Mouse (Mus musculus): Measurements from ENCODE around the gene Rps10. TPM values are rescaled to one million over a fixed set of nuclear protein-coding genes. Genes with fewer than 3 reads are reported as not detected.
A peak's percentile ranks its signal among the peaks of the same experiment; 100 is the strongest.

Gene Rps10
- polyA plus RNA-seq (2014; fragmentation: Nextera tagmentation; extraction: Ambion mirVana): 1,138 and 1,235 TPM in 2 replicates

GRCm38 (mm10) chr17:27636132-27637020, at the start of gene Rps10:
Gene Rps10, minus strand, starts transcription at chr17:27636669.
- Histone ChIP-seq H3K9me3 (ENCODE audit: control insufficient read depth, low read length) (no peaks in the 10 kb centered on the region), H3K4me1 (replicated peaks; ENCODE audit: control insufficient read depth, insufficient read depth, low read length) (peaks cover 31% of the 10 kb centered on the region)

DNA sequence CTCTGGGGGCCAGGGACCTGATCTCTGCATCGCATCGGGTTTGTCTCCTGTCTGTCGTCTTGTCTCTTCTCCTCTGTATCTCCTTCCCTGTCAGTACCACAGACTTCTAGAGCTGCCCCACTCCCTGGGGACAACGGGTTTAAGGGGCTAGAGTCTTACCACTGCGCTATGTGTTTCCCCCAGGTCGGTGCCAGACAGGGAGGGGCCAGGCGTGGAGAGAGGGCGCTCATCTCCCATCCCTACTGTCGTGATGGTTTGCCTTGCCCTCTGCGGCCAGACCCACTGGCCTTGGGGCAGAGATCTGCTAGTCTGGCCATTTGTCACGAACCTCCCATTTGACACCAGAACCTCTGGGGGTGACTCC, 49.1 kb upstream of the Rps10 start:
- Histone ChIP-seq H3K9ac (ENCODE audit: low read depth, low read length) (no peak overlapping the region), H3K27me3 (replicated peaks; ENCODE audit: control insufficient read depth, insufficient read depth, low read length) (peaks cover 59% of the 10 kb centered on the region), H3K36me3 (ENCODE audit: control insufficient read depth, insufficient read depth, low read length) (no peaks in the 10 kb centered on the region), H3K4me1 (replicated peaks; ENCODE audit: control insufficient read depth, insufficient read depth, low read length) (peaks cover 7% of the 10 kb centered on the region; the same call in 1 of the 2 replicates), H3K4me3 (ENCODE audit: low read depth, low read length) (peak overlapping the region; percentile 46), H3K9me3 (ENCODE audit: control insufficient read depth, low read length) (no peaks in the 10 kb centered on the region), H3K27ac (ENCODE audit: low read depth, low read length) (no peak overlapping the region), H3K4me2 (peak overlapping the region; percentile 77)
- no peak for DNase-seq (ENCODE audit: low spot score)
- no peak for ATAC-seq (replicated peaks; ENCODE audit: low FRiP score)
- WGBS: 3% methylated on average over 11 of the region's 11 CpGs

More at GRCm38 (mm10) chr17:27636132-27637020, at the start of gene Rps10:
- H3K4me2 ChIP-seq: peak within 1 kb of the TSS; percentile 89
- peak within 1 kb of the TSS; percentile 69 for H3K27ac ChIP-seq (ENCODE audit: low read depth, low read length)
- peak within 1 kb of the TSS; percentile 75 for H3K4me3 ChIP-seq (ENCODE audit: low read depth, low read length)
- no peak for ATAC-seq (replicated peaks; ENCODE audit: low FRiP score)
- 46% methylated on average over 18 of the region's 18 CpGs for WGBS
- peaks cover 26% of the 10 kb centered on the region for H3K36me3 ChIP-seq (ENCODE audit: control insufficient read depth, insufficient read depth, low read length)
- H3K27me3 ChIP-seq (replicated peaks; ENCODE audit: control insufficient read depth, insufficient read depth, low read length): no peaks in the 10 kb centered on the region
- no peak for DNase-seq (ENCODE audit: low spot score)
- H3K9ac ChIP-seq (ENCODE audit: low read depth, low read length): peak within 1 kb of the TSS; percentile 91; the same call in 1 of the 2 replicates

DNA sequence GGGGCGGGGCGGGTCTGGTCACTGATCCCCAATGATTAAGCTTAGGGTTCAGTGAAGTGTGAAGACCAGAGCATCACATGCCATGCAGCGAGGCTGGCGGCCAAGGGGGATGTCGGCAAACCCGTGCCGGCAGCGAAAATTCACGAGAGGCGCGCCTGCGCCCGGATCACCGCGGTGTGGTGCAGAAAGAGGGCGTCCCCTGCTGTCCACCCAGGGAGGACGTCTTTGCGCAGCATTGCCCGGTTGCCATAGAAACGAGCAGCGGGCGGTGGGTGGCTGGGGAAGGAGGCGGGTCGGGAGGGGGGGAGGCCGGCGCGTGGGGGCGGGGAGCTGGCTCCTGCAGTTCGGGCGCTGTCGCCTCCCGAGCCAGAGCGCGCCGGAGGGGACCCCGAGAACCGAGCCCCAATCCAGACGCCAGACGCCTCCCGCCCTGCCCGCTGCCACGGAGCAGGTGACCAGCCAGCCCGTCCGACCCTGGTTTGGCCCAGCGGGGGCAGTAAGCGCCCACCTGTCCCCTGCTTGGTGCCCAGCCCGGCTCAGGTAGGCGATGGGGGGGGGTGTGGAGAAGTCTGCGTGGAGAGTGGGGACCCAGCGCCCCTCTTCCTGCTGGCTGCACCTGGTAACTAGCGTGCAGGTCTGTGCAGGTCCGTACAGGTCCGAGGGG, 48.5 kb upstream of the Rps10 start:
- Histone ChIP-seq H3K27me3 (replicated peaks; ENCODE audit: control insufficient read depth, insufficient read depth, low read length) (peaks cover 59% of the 10 kb centered on the region), H3K4me2 (peak overlapping the region; percentile 77), H3K9ac (ENCODE audit: low read depth, low read length) (no peak overlapping the region), H3K4me1 (replicated peaks; ENCODE audit: control insufficient read depth, insufficient read depth, low read length) (peaks cover 7% of the 10 kb centered on the region; the same call in 1 of the 2 replicates), H3K27ac (ENCODE audit: low read depth, low read length) (no peak overlapping the region), H3K9me3 (ENCODE audit: control insufficient read depth, low read length) (no peaks in the 10 kb centered on the region), H3K36me3 (ENCODE audit: control insufficient read depth, insufficient read depth, low read length) (no peaks in the 10 kb centered on the region), H3K4me3 (ENCODE audit: low read depth, low read length) (peak overlapping the region; percentile 46)
- ATAC-seq (replicated peaks; ENCODE audit: low FRiP score) (no peak), DNase-seq (ENCODE audit: low spot score) (no peak)
- WGBS: 1% methylated on average over 47 of the region's 53 CpGs

DNA sequence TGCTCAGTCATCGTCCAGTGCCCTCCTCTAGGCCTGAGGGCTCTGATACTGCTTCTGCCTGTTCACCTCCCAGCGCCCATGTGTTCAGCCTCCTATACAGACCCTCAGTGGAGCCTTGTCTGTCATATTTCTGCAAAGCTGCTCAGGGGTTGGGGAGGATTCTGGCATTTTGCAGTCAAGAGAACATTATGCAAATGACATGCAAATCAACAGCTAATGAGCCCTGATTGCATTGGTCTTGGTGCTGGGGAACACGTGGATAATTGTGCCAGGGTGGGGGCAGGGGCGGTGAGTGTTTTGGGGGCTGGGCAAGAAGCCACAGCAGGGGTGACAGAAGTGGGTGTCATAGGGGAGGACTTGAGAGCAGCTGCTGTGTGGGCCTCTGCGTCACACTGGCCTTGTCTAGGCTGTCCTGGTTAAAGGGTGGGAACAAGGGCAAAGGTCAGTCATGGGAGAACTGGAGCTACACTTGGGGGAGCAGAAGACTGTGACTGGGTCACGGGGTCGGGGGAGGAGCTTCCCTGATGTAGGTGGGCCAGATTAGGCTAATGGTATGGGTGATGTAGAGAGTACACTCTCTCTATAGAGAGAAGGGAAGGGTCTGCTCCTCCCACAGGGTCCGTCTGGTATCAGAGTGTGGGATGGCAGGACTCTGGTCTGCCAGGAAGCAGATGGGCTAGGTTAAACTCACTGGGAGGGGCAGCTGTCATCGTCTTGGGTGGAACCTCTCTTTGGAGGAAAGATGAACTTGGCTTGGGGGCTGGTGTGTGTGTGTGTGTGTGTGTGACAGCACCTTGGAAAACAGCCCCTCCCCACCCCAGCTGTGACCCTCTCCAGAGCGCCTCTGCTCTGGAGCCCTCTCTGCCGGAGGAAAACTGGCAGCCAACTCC, 42.7 kb upstream of the Rps10 start:
- WGBS: 47% methylated on average over 11 of the region's 11 CpGs
- no peaks in the 10 kb centered on the region for H3K9me3 ChIP-seq (ENCODE audit: control insufficient read depth, low read length)
- DNase-seq (ENCODE audit: low spot score): no peak
- ATAC-seq (replicated peaks; ENCODE audit: low FRiP score): no peak
- H3K27me3 ChIP-seq (replicated peaks; ENCODE audit: control insufficient read depth, insufficient read depth, low read length): peaks cover 16% of the 10 kb centered on the region
- no peak overlapping the region for H3K27ac ChIP-seq (ENCODE audit: low read depth, low read length)
- H3K4me3 ChIP-seq (ENCODE audit: low read depth, low read length): no peak overlapping the region
- no peak overlapping the region for H3K4me2 ChIP-seq
- no peak overlapping the region for H3K9ac ChIP-seq (ENCODE audit: low read depth, low read length)
- H3K36me3 ChIP-seq (ENCODE audit: control insufficient read depth, insufficient read depth, low read length): no peaks in the 10 kb centered on the region
- H3K4me1 ChIP-seq (replicated peaks; ENCODE audit: control insufficient read depth, insufficient read depth, low read length): peaks cover 8% of the 10 kb centered on the region; the same call in 1 of the 2 replicates

DNA sequence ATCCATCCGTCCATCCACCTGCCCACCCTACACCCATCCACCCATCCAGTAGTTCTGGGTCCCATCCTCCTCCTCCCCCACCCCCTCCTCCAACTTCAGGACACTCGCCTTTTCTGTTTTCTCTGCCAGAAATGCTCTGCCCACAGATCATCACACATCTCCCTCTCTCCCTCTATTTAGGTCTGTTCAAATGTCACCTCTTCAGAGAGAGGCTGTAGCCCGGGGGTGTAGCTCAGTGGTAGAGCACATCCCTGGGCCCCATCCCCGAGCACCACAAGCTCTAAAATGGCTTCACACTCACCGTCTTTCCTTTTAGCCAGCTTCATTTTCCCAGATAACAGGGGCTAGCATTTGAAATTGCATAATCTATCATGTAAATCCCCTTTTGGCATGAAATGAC, 41.3 kb upstream of the Rps10 start:
- Histone ChIP-seq H3K9me3 (ENCODE audit: control insufficient read depth, low read length) (no peaks in the 10 kb centered on the region), H3K27me3 (replicated peaks; ENCODE audit: control insufficient read depth, insufficient read depth, low read length) (peaks cover 2% of the 10 kb centered on the region), H3K36me3 (ENCODE audit: control insufficient read depth, insufficient read depth, low read length) (no peaks in the 10 kb centered on the region), H3K4me1 (replicated peaks; ENCODE audit: control insufficient read depth, insufficient read depth, low read length) (peaks cover 8% of the 10 kb centered on the region; the same call in 1 of the 2 replicates), H3K4me3 (ENCODE audit: low read depth, low read length) (no peak overlapping the region), H3K9ac (ENCODE audit: low read depth, low read length) (no peak overlapping the region), H3K27ac (ENCODE audit: low read depth, low read length) (no peak overlapping the region), H3K4me2 (no peak overlapping the region)
- no peak for DNase-seq (ENCODE audit: low spot score)
- 78% methylated on average over 5 of the region's 5 CpGs for WGBS
- no peak for ATAC-seq (replicated peaks; ENCODE audit: low FRiP score)

DNA sequence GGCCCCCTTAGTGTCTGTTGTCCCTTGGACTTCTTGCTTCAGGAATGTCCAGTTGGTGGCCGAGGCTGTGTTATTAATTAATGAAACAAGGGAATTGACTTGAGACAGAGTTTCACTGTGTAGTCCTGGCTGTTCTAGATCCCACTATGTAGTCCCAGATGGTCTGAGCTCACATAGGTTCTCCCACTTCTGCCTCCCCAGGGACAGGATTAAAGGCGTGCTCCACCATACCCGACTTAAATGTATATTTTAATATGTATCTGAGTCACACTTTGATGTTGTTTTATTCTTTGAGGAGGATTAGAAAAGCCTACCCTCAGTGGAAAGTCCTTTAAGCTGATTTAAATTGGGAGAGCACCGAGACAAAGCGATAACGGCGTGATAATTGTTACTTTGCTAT, 39.8 kb upstream of the Rps10 start:
- no peaks in the 10 kb centered on the region for H3K27me3 ChIP-seq (replicated peaks; ENCODE audit: control insufficient read depth, insufficient read depth, low read length)
- H3K27ac ChIP-seq (ENCODE audit: low read depth, low read length): no peak overlapping the region
- H3K9ac ChIP-seq (ENCODE audit: low read depth, low read length): no peak overlapping the region
- H3K4me3 ChIP-seq (ENCODE audit: low read depth, low read length): no peak overlapping the region
- WGBS: 64% methylated on average over 7 of the region's 7 CpGs
- H3K4me2 ChIP-seq: no peak overlapping the region
- ATAC-seq (replicated peaks; ENCODE audit: low FRiP score) (no peak), DNase-seq (ENCODE audit: low spot score) (no peak)
- H3K4me1 ChIP-seq (replicated peaks; ENCODE audit: control insufficient read depth, insufficient read depth, low read length): peaks cover 8% of the 10 kb centered on the region; the same call in 1 of the 2 replicates
- H3K36me3 ChIP-seq (ENCODE audit: control insufficient read depth, insufficient read depth, low read length): no peaks in the 10 kb centered on the region
- H3K9me3 ChIP-seq (ENCODE audit: control insufficient read depth, low read length): no peaks in the 10 kb centered on the region

GRCm38 (mm10) chr17:27675453-27675852, 39.0 kb upstream of the Rps10 start:
- Histone ChIP-seq H3K27ac (ENCODE audit: low read depth, low read length) (no peak overlapping the region), H3K4me2 (no peak overlapping the region), H3K9me3 (ENCODE audit: control insufficient read depth, low read length) (no peaks in the 10 kb centered on the region), H3K4me3 (ENCODE audit: low read depth, low read length) (no peak overlapping the region), H3K36me3 (ENCODE audit: control insufficient read depth, insufficient read depth, low read length) (no peaks in the 10 kb centered on the region), H3K9ac (ENCODE audit: low read depth, low read length) (no peak overlapping the region), H3K4me1 (replicated peaks; ENCODE audit: control insufficient read depth, insufficient read depth, low read length) (peaks cover 8% of the 10 kb centered on the region; the same call in 1 of the 2 replicates), H3K27me3 (replicated peaks; ENCODE audit: control insufficient read depth, insufficient read depth, low read length) (no peaks in the 10 kb centered on the region)
- ATAC-seq (replicated peaks; ENCODE audit: low FRiP score) (no peak), DNase-seq (ENCODE audit: low spot score) (no peak)
- 53% methylated on average over 9 of the region's 9 CpGs for WGBS

DNA sequence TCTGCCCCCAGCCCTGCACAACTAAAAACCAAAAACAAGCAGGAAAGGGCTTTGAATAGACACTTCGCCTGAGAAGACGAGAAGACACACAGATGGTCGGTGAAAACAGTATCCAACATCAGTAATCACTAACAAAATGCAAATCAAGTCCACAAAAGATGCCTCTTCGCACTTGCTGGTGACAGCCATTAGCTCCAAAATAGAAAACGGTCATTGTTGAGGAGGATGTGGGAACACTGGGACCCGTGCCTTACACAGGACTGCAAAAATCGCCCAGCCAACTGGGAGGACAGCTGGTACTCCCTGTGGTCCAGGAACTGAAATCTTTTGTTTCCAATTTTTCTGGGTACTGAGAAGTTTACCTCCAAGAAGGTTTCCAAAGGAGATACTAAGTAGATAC, 37.5 kb upstream of the Rps10 start:
- no peaks in the 10 kb centered on the region for H3K9me3 ChIP-seq (ENCODE audit: control insufficient read depth, low read length)
- no peak overlapping the region for H3K27ac ChIP-seq (ENCODE audit: low read depth, low read length)
- 77% methylated on average over 7 of the region's 7 CpGs for WGBS
- H3K4me2 ChIP-seq: no peak overlapping the region
- ATAC-seq (replicated peaks; ENCODE audit: low FRiP score): no peak
- no peaks in the 10 kb centered on the region for H3K36me3 ChIP-seq (ENCODE audit: control insufficient read depth, insufficient read depth, low read length)
- no peak for DNase-seq (ENCODE audit: low spot score)
- H3K9ac ChIP-seq (ENCODE audit: low read depth, low read length): no peak overlapping the region
- H3K4me1 ChIP-seq (replicated peaks; ENCODE audit: control insufficient read depth, insufficient read depth, low read length): peaks cover 2% of the 10 kb centered on the region; the same call in 1 of the 2 replicates
- no peak overlapping the region for H3K4me3 ChIP-seq (ENCODE audit: low read depth, low read length)
- H3K27me3 ChIP-seq (replicated peaks; ENCODE audit: control insufficient read depth, insufficient read depth, low read length): no peaks in the 10 kb centered on the region

All from liver, embryonic 11.5 days (tissue).